Mouse (Mus musculus) embryonic facial prominence, embryonic 10.5 days (tissue): ENCODE measurements around the gene Gm3402. TPM values are rescaled to one million over a fixed set of nuclear protein-coding genes. Genes with fewer than 3 reads are reported as not detected.
"Not testable (repeated sequence)": the region's sequence is repeated elsewhere in the genome, so short reads cannot be mapped to it uniquely, and the experiment has no call there.

Source experiments
- DNase-seq: peaks from one replicate; pipeline ENCODE4 v3.0.0-alpha.2; 2017; ENCODE audit warnings: low spot score
- H3K27ac ChIP-seq: fragments of 300-500 bp; sonication (generic); replicated peaks from 2 replicates; pipeline ENCODE4 v1.5.1; 2016; ENCODE audit warnings: mild to moderate bottlenecking
- H3K27me3 ChIP-seq: fragments of 300-500 bp; sonication (generic); replicated peaks from 2 replicates; pipeline ENCODE4 v1.6.1; 2016; ENCODE audit warnings: low read depth, mild to moderate bottlenecking; ENCODE audit not compliant: poor library complexity, severe bottlenecking
- H3K36me3 ChIP-seq: fragments of 300-500 bp; sonication (generic); replicated peaks from 2 replicates; pipeline ENCODE4 v1.6.1; 2016; ENCODE audit warnings: mild to moderate bottlenecking, moderate library complexity
- H3K4me1 ChIP-seq: fragments of 300-500 bp; sonication (generic); 2 replicates; pipeline ENCODE4 v1.6.1; 2016
- H3K4me3 ChIP-seq: fragments of 300-500 bp; sonication (generic); 2 replicates; pipeline ENCODE4 v1.5.1; 2016; ENCODE audit warnings: mild to moderate bottlenecking, moderate library complexity
- H3K9me3 ChIP-seq: fragments of 300-500 bp; sonication (generic); 2 replicates; pipeline ENCODE4 v1.6.1; 2016; ENCODE audit warnings: mild to moderate bottlenecking
- WGBS: fragments of 180-500 bp; shearing (Covaris S2); methylation state at CpG from one replicate; pipeline ENCODE4 v1.1.7; 2016; 5-methylcytosine and 5-hydroxymethylcytosine counted together
- polyA plus RNA-seq: library from polyadenylated mRNA; unstranded; fragments of >200 nt; fragmentation: Nextera tagmentation; extraction: Ambion mirVana; gene quantifications from 2 replicates; pipeline ENCODE4 v1.2.1, GENCODE M21; 2016

The Gm3402 gene
- polyA plus RNA-seq: not detected in 2 replicates

DNA sequence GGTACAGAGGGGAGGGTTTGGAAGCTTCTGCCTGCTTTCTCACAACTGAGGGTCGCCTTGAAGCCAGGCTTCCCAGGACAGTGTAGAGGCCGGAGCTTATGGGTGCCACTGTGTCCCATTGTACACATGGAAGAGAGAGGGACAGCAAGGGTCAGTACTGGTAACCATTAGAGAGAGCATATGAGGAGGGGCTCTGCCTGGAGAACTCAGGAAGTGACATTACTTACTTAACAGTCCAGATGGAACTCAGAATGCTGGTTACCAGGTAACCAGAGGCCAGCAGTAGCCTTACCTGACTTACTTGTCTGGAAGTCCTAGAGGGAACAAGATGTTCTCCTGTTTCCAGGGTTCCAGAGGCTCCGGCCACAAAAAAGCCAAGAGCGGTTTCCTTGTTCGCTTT is at the start of gene Gm3402:
TSS of gene Gm3402 (plus strand) at position 301 of the 400 bp plus-strand sequence.
- H3K9me3 ChIP-seq, DNase-seq, H3K4me1 ChIP-seq, H3K27ac ChIP-seq, H3K27me3 ChIP-seq, H3K36me3 ChIP-seq, H3K4me3 ChIP-seq: not testable (repeated sequence)
- WGBS: 100% methylated on average over 2 of the region's 5 CpGs

DNA sequence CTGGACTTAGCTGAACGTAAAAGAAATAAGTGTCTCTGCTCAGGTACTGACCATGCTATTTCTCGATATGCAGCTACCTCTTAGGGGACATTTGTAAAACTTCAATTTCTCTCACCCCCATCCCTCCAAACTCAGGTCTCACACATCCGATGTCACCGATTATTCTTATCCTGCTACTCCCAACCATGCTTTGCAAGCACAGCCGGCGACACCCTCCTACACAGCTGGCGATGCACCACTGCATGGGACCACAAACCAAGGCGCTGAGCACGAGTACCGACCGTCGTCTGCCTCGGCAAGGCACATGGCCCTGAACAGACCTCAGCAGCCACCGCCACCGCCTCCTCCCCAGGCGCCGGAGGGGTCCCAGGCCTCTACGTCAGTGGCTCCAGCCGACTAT is 47.3 kb upstream of the Gm3402 start:
- Histone ChIP-seq H3K36me3 (peaks cover 55% of the 10 kb centered on the region), H3K4me3 (no peak overlapping the region), H3K27ac (no peak overlapping the region), H3K9me3 (no peaks in the 10 kb centered on the region), H3K27me3 (no peaks in the 10 kb centered on the region), H3K4me1 (no peaks in the 10 kb centered on the region)
- WGBS: 94% methylated on average over 19 of the region's 19 CpGs
- no peak for DNase-seq

DNA sequence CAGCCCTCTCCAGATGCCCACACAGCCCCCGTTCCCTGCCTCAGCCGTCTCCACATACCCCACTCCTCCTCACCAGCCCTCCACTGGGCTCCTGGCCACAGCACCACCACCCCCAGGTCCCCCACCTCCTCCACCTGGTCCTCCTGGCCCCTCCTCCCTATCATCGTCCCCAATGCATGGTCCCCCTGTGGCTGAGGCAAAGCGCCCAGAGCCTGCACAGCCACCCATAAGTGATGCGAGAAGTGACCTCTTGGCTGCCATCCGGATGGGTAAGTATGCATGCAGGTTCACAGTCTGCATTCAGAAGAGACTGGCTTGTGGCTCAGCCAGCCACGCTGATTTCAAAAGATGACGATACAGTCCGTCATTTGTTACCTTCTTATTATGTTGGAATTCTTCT is 45.6 kb upstream of the Gm3402 start:
- Histone ChIP-seq H3K4me3 (no peak overlapping the region), H3K9me3 (no peaks in the 10 kb centered on the region), H3K27ac (no peak overlapping the region), H3K27me3 (no peaks in the 10 kb centered on the region), H3K4me1 (no peaks in the 10 kb centered on the region), H3K36me3 (peaks cover 46% of the 10 kb centered on the region)
- WGBS: 92% methylated on average over 9 of the region's 9 CpGs
- no peak for DNase-seq

DNA sequence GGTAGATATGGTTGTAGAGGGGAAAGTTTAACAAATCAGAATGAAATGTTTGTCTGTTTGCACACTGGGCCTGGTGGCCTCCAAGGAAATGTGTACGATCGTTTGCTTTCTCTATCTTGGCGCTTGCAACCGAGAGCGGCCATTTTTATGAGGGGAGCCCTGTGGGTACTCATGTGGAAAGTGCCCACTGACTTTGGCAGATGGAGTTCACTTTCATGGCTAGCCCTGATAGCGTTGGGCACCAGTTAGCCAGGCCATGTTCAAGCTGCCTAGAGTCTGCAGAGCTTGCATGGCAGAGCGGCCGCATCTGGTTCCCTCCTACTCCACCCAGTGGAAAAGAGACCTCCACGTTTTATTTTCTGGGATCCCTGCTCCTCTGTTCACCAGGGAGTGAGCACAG is 43.1 kb upstream of the Gm3402 start:
- no peaks in the 10 kb centered on the region for H3K4me1 ChIP-seq
- no peak overlapping the region for H3K27ac ChIP-seq
- peaks cover 43% of the 10 kb centered on the region for H3K36me3 ChIP-seq
- H3K27me3 ChIP-seq: no peaks in the 10 kb centered on the region
- no peak overlapping the region for H3K4me3 ChIP-seq
- 92% methylated on average over 9 of the region's 9 CpGs for WGBS
- no peak for DNase-seq
- H3K9me3 ChIP-seq: no peaks in the 10 kb centered on the region

DNA sequence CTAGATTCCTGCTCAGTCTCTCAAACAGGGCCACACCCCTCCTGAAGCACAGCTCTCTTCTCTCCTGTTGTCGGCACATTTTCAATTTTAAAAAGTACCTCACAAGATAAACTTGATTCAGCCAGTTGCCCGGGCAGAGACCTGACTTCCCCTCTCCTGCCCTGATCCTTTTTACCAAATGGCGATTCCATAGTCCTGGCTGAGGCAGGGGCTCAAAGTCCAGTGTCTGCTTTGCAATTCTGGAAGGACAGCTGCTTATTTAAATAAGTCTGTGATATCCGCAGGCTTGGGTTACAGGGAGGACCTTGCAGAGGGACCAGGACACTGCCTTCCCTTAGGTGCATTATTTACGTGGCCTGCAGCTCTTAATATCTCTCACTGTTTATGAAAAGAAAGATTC is 42.6 kb upstream of the Gm3402 start:
- WGBS: 93% methylated on average over 5 of the region's 5 CpGs
- Histone ChIP-seq H3K4me1 (no peaks in the 10 kb centered on the region), H3K36me3 (peaks cover 43% of the 10 kb centered on the region), H3K27ac (no peak overlapping the region), H3K4me3 (no peak overlapping the region), H3K27me3 (no peaks in the 10 kb centered on the region), H3K9me3 (no peaks in the 10 kb centered on the region)
- no peak for DNase-seq

DNA sequence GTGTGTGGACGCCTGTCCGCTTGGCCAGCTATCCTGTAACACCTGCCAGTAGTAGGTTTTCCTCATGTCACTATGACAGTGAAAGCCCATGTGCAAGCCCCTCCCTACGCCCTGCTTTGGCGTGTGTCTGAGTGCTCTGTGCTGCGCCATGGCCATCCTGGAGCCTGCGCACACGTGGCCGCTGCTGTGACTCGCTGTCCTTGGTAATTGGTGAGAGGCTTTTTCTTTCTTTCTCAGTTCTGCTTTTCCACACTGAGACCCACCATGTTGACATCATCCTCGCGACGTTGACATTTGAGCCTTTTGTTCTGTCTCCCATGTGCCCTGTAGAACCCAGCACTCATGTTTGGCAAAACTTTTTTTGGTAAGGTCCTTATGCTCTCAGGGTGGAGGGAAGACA is 42.1 kb upstream of the Gm3402 start:
- Histone ChIP-seq H3K27me3 (no peaks in the 10 kb centered on the region), H3K27ac (no peak overlapping the region), H3K4me1 (no peaks in the 10 kb centered on the region), H3K36me3 (peaks cover 38% of the 10 kb centered on the region), H3K9me3 (no peaks in the 10 kb centered on the region), H3K4me3 (no peak overlapping the region)
- WGBS: 94% methylated on average over 12 of the region's 12 CpGs
- DNase-seq: no peak

DNA sequence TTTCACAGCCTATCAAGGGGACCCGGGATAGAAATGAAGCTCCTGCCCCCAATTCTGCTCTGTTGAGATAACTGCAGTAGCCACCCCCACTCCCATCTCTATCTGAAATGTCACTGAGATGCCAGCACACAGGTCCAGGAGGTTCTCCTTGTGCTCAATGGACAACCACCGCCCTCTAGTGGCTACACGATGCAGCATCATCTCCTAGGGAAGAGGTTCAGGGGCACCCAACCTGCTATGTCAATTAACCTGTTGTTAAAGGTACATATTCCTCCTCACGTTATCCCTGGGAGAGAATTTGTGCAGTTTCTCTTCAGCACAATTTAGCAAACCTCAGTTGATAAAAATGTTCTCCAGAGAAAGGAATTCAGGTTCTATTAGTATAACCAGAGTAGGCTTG is 34.4 kb upstream of the Gm3402 start:
- H3K27ac ChIP-seq, H3K4me1 ChIP-seq, H3K27me3 ChIP-seq, H3K9me3 ChIP-seq, DNase-seq, H3K4me3 ChIP-seq, H3K36me3 ChIP-seq: not testable (repeated sequence)
- 12% methylated on average over 4 of the region's 4 CpGs for WGBS

DNA sequence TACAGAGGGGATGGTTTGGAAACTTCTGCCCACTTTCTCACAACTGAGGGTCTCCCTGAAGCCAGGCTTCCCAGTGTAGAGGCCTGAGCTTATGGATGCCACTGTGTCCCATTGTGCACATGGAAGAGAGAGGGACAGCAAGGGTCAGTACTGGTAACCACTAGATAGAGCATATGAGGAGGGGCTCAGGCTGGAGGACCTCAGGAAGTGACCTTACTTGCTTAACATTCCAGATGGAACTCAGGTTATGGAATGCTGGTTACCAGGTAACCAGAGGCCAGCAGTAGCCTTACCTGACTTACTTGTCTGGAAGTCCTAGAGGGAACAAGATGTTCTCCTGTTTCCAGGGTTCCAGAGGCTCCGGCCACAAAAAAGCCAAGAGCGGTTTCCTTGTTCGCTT is 32.3 kb upstream of the Gm3402 start, which contains the start of gene Gm6408:
TSS of gene Gm6408 (plus strand) at position 301 of the 400 bp plus-strand sequence.
- not testable (repeated sequence) for H3K4me3 ChIP-seq, H3K36me3 ChIP-seq, H3K27ac ChIP-seq, H3K27me3 ChIP-seq, H3K9me3 ChIP-seq, DNase-seq, H3K4me1 ChIP-seq
- WGBS: 93% methylated on average over 3 of the region's 3 CpGs

DNA sequence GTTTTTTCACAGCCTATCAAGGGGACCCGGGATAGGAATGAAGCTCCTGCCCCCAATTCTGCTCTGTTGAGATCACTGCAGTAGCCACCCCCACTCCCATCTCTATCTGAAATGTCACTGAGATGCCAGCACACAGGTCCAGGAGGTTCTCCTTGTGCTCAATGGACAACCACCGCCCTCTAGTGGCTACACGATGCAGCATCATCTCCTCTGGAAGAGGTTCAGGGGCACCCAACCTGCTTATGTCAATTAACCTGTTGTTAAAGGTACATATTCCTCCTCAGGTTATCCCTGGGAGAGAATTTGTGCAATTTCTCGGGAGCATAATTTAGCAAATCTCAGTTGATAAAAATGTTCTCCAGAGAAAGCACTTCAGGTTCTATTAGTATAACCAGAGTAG is 25.0 kb upstream of the Gm3402 start:
- not testable (repeated sequence) for DNase-seq, H3K27me3 ChIP-seq, H3K27ac ChIP-seq, H3K36me3 ChIP-seq, H3K9me3 ChIP-seq, H3K4me1 ChIP-seq, H3K4me3 ChIP-seq
- WGBS: 9% methylated on average over 3 of the region's 4 CpGs

DNA sequence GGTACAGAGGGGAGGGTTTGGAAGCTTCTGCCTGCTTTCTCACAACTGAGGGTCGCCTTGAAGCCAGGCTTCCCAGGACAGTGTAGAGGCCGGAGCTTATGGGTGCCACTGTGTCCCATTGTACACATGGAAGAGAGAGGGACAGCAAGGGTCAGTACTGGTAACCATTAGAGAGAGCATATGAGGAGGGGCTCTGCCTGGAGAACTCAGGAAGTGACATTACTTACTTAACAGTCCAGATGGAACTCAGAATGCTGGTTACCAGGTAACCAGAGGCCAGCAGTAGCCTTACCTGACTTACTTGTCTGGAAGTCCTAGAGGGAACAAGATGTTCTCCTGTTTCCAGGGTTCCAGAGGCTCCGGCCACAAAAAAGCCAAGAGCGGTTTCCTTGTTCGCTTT is 22.9 kb upstream of the Gm3402 start, which contains the start of gene Gm6370:
TSS of gene Gm6370 (plus strand) at position 301 of the 400 bp plus-strand sequence.
- not testable (repeated sequence) for H3K4me1 ChIP-seq, H3K9me3 ChIP-seq
- no CpG with 5 or more reads among the region's 5 CpGs for WGBS

DNA sequence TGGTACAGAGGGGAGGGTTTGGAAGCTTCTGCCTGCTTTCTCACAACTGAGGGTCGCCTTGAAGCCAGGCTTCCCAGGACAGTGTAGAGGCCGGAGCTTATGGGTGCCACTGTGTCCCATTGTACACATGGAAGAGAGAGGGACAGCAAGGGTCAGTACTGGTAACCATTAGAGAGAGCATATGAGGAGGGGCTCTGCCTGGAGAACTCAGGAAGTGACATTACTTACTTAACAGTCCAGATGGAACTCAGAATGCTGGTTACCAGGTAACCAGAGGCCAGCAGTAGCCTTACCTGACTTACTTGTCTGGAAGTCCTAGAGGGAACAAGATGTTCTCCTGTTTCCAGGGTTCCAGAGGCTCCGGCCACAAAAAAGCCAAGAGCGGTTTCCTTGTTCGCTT is 11.8 kb upstream of the Gm3402 start, which contains the start of gene 4930449I24Rik:
TSS of gene 4930449I24Rik (plus strand) at position 301 of the 400 bp plus-strand sequence.
- H3K27ac ChIP-seq, H3K4me1 ChIP-seq, H3K36me3 ChIP-seq, H3K4me3 ChIP-seq, H3K27me3 ChIP-seq, DNase-seq, H3K9me3 ChIP-seq: not testable (repeated sequence)
- no CpG with 5 or more reads among the region's 5 CpGs for WGBS

More for the DNA sequence above, 22.9 kb upstream of the Gm3402 start, which contains the start of gene Gm6370:
- not testable (repeated sequence) for H3K4me3 ChIP-seq, H3K27ac ChIP-seq, DNase-seq, H3K27me3 ChIP-seq, H3K36me3 ChIP-seq

DNA sequence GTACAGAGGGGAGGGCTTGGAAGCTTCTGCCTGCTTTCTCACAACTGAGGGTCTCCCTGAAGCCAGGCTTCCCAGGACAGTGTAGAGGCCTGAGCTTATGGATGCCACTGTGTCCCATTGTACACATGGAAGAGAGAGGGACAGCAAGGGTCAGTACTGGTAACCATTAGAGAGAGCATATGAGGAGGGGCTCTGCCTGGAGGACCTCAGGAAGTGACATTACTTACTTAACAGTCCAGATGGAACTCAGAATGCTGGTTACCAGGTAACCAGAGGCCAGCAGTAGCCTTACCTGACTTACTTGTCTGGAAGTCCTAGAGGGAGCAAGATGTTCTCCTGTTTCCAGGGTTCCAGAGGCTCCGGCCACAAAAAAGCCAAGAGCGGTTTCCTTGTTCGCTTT is 11.6 kb downstream of the Gm3402 start, which contains the start of gene Gm3404:
TSS of gene Gm3404 (plus strand) at position 301 of the 400 bp plus-strand sequence.
- H3K4me3 ChIP-seq, H3K27ac ChIP-seq, H3K4me1 ChIP-seq, DNase-seq, H3K27me3 ChIP-seq, H3K36me3 ChIP-seq, H3K9me3 ChIP-seq: not testable (repeated sequence)
- 94% methylated on average over 3 of the region's 3 CpGs for WGBS

DNA sequence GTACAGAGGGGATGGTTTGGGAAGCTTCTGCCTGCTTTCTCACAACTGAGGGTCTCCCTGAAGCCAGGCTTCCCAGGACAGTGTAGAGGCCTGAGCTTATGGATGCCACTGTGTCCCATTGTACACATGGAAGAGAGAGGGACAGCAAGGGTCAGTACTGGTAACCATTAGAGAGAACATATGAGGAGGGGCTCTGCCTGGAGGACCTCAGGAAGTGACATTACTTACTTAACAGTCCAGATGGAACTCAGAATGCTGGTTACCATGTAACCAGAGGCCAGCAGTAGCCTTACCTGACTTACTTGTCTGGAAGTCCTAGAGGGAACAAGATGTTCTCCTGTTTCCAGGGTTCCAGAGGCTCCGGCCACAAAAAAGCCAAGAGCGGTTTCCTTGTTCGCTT is 23.4 kb downstream of the Gm3402 start, which contains the start of gene Gm3409:
TSS of gene Gm3409 (plus strand) at position 301 of the 400 bp plus-strand sequence.
- H3K4me3 ChIP-seq: not testable (repeated sequence)

More for the DNA sequence above, 23.4 kb downstream of the Gm3402 start, which contains the start of gene Gm3409:
- H3K9me3 ChIP-seq, H3K27me3 ChIP-seq, H3K4me1 ChIP-seq, H3K27ac ChIP-seq, DNase-seq, H3K36me3 ChIP-seq: not testable (repeated sequence)
- 93% methylated on average over 3 of the region's 3 CpGs for WGBS
